In the genomic region with DNA sequence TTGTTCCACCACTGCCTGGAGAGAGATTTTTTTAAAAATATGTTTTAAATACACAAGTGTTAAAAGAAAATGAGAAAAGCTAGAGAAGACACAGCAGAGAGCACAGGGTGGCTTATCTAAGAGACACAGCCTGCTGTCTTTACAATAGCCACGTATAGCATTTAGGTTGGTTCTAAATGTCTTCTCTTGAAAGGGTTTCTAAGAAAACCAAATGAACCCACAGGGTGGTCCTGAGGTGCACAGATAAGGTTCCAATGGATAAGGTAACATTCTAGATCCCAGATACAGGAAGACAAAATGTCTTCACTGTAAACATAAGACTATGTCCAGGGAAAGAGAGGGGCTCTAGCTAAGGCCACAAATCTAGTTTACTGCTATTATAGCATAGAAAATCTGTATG, we compare ENCODE assay signal across 10 mouse cellular contexts. TPM values are rescaled to one million over a fixed set of nuclear protein-coding genes. Genes with fewer than 3 reads are reported as not detected.
A peak's percentile ranks its signal among the peaks of the same experiment; 100 is the strongest.
DNase-seq lines count a peak whose midpoint lies in the region; ATAC-seq and TF ChIP-seq lines count a peak whose summit lies in the region.
"Had no signal": no experiment of that assay in that cellular context is flagged by ENCODE, and none has a peak within 500 bp of the region (broad histone marks: within the 10 kb centered on the region; RNA-seq: fewer than 3 reads in every experiment).

No protein-coding gene starts in this region.

- H3K27me3 ChIP-seq in liver, postnatal 0 days (ENCODE audit: insufficient read depth, low read length), result no peaks in the 10 kb centered on the region
- H3K27me3 ChIP-seq: hindbrain, embryonic 15.5 days; Patski had no signal

- no peaks in the 10 kb centered on the region for H3K36me3 ChIP-seq in liver, postnatal 0 days (replicated peaks; ENCODE audit: insufficient read depth, low read length)
- H3K36me3 ChIP-seq: hindbrain, embryonic 15.5 days had no signal

- H3K4me3 ChIP-seq in gastrocnemius, adult 2 months, result 0 out of 2 replicates have a peak overlapping the region, but pooled peaks have one; percentile 23
- H3K4me3 ChIP-seq in left cerebral cortex, adult 2 months, result no peak overlapping the region
- H3K4me3 ChIP-seq in cortical plate, adult 2 months (ENCODE audit: insufficient read depth, low read length), result no peak overlapping the region
- H3K4me3 ChIP-seq in liver, postnatal 0 days (ENCODE audit: low read depth, low read length), result peak overlapping the region; percentile 34; the same call in 1 of the 2 replicates
- H3K4me3 ChIP-seq: hindbrain, embryonic 15.5 days had no signal

- H3K9me3 ChIP-seq in liver, postnatal 0 days (ENCODE audit: low read length), result no peaks in the 10 kb centered on the region
- H3K9me3 ChIP-seq: hindbrain, embryonic 15.5 days had no signal

- DNase-seq in gastrocnemius, adult 2 months, result no peak
- DNase-seq in gastrocnemius, postnatal 4 days (ENCODE audit: low spot score in 2 of 2), result no peak
- DNase-seq in left cerebral cortex, adult 2 months (ENCODE audit: extremely low spot score in 1 of 2, low spot score in 2 of 2), result no peak
- DNase-seq in left cerebral cortex, adult 9 months (ENCODE audit: low spot score in 2 of 2), result no peak
- DNase-seq in liver, postnatal 0 days, result no peak
- no peak for DNase-seq in adrenal gland, postnatal 36 days
- no peak for DNase-seq in adrenal gland, adult 8-10 months

- no peak for TF ChIP-seq POLR2A in cortical plate, adult 2 months (IDR thresholded peaks at IDR 0.05; ENCODE audit: extremely low read depth, insufficient read depth, low read length)

- intact Hi-C loops in gastrocnemius, adult 2 months (cut with DNase I), result no loop called here
- intact Hi-C loops in left cerebral cortex, adult 2 months (cut with DNase I), result loop anchor here (2.0 kb wide), 1 partner anchor 23 kb away; no protein-coding TSS in a partner anchor

- peak overlapping the region; percentile 92 for H3K27ac ChIP-seq in gastrocnemius, adult 2 months
- peak overlapping the region; percentile 46 for H3K27ac ChIP-seq in left cerebral cortex, adult 2 months
- peak overlapping the region; percentile 73; the same call in 1 of the 2 replicates for H3K27ac ChIP-seq in cortical plate, adult 2 months (ENCODE audit: insufficient read depth, low read length)
- peak overlapping the region; percentile 99 for H3K27ac ChIP-seq in liver, postnatal 0 days (ENCODE audit: low read depth)

- 32% methylated on average over 1 of the region's 1 CpGs for WGBS in liver, postnatal 0 days (ENCODE audit: insufficient replicate concordance)

- H3K4me1 ChIP-seq in cortical plate, adult 2 months (ENCODE audit: control insufficient read depth, insufficient read depth, low read length), result peaks cover 7% of the 10 kb centered on the region; the same call in 1 of the 2 replicates
- peaks cover 51% of the 10 kb centered on the region for H3K4me1 ChIP-seq in liver, postnatal 0 days (ENCODE audit: insufficient read depth)

- TF ChIP-seq CTCF in gastrocnemius, adult 2 months (IDR thresholded peaks at IDR 0.05), result no peak
- TF ChIP-seq CTCF in left cerebral cortex, adult 2 months (IDR thresholded peaks at IDR 0.05), result no peak
- TF ChIP-seq CTCF in cortical plate, adult 2 months (IDR thresholded peaks at IDR 0.05; ENCODE audit: extremely low read depth, insufficient read depth, low read length), result no peak
- TF ChIP-seq CTCF in liver, postnatal 0 days (IDR thresholded peaks at IDR 0.05; ENCODE audit: low read depth), result no peak

- ATAC-seq in liver, postnatal 0 days, result no peak

- H3K4me2 ChIP-seq in liver, postnatal 0 days (ENCODE audit: low read depth, low read length), result peak overlapping the region; percentile 69

- 0 out of 2 replicates have a peak, but pooled peaks have one; percentile 66 for TF ChIP-seq EP300 in liver, postnatal 0 days (IDR thresholded peaks at IDR 0.05; ENCODE audit: low read depth)

- H3K9ac ChIP-seq in liver, postnatal 0 days (replicated peaks), result peak overlapping the region; percentile 69
- H3K9ac ChIP-seq: hindbrain, embryonic 15.5 days had no signal

RNA-seq across cellular contexts. Expression of a gene that starts 25.0 kb away (rescaled TPM):
- 1,000 to 10,000 TPM; 2,168 to 2,432 TPM for total RNA-seq in gastrocnemius, adult 2 months (2021)
- 1,000 to 10,000 TPM; 1,831 to 1,888 TPM for total RNA-seq in gastrocnemius, postnatal 4 days (2021)
- total RNA-seq in left cerebral cortex, adult 2 months (2021), result 1,000 to 10,000 TPM; 2,213 to 2,341 TPM
- polyA plus RNA-seq in cortical plate, adult 2 months (2012; rRNA removed), result 5,395 and 6,156 TPM in 2 replicates
- 4,793 and 5,083 TPM in 2 replicates for polyA plus RNA-seq in liver, postnatal 0 days (2015; fragmentation: Nextera tagmentation; extraction: Ambion mirVana)
- 1,000 to 10,000 TPM; 2,852 to 3,273 TPM for total RNA-seq in adrenal gland, postnatal 36 days (2021)
- 1,000 to 10,000 TPM; 2,860 to 3,469 (median 3,019) TPM for total RNA-seq in adrenal gland, adult 8-10 months (2022)

RNA-seq across cellular contexts. Expression of a gene that starts 46.0 kb away (rescaled TPM):
- under 1 TPM; 0.28 to 0.46 TPM for total RNA-seq in gastrocnemius, adult 2 months (2021)
- total RNA-seq in gastrocnemius, postnatal 4 days (2021), result 1 to 10 TPM; 1.2 to 1.5 TPM
- total RNA-seq in left cerebral cortex, adult 2 months (2021), result under 1 TPM; 0.49 to 0.75 TPM
- polyA plus RNA-seq in cortical plate, adult 2 months (2012; rRNA removed), result 0.98 and 1.1 TPM in 2 replicates
- polyA plus RNA-seq in liver, postnatal 0 days (2015; fragmentation: Nextera tagmentation; extraction: Ambion mirVana), result 0.08 and 0.13 TPM in 2 replicates
- total RNA-seq in adrenal gland, postnatal 36 days (2021), result under 1 TPM; 0.16 to 0.36 TPM
- total RNA-seq in adrenal gland, adult 8-10 months (2022), result 1 to 10 TPM in 1 of 4 experiments, under 1 TPM in 3; 0.15 to 1.0 (median 0.44) TPM
- polyA plus RNA-seq: Patski had no signal

RNA-seq across cellular contexts. Expression of a gene that starts 46.0 kb away (rescaled TPM):
- total RNA-seq in gastrocnemius, adult 2 months (2021), result 1 to 10 TPM; 4.0 to 4.7 TPM
- 10 to 100 TPM; 24.2 to 26.1 TPM for total RNA-seq in gastrocnemius, postnatal 4 days (2021)
- 1 to 10 TPM; 9.4 TPM for total RNA-seq in left cerebral cortex, adult 2 months (2021)
- 12.9 and 13.6 TPM in 2 replicates for polyA plus RNA-seq in cortical plate, adult 2 months (2012; rRNA removed)
- 74.9 and 80.9 TPM in 2 replicates for polyA plus RNA-seq in liver, postnatal 0 days (2015; fragmentation: Nextera tagmentation; extraction: Ambion mirVana)
- 1 to 10 TPM; 5.6 to 6.6 TPM for total RNA-seq in adrenal gland, postnatal 36 days (2021)
- 10 to 100 TPM in 2 of 4 experiments, 1 to 10 TPM in 2; 6.5 to 13.3 (median 9.5) TPM for total RNA-seq in adrenal gland, adult 8-10 months (2022)

RNA-seq across cellular contexts. Expression of a gene that starts 56.1 kb away (rescaled TPM):
- 1 to 10 TPM; 2.1 to 2.7 TPM for total RNA-seq in gastrocnemius, adult 2 months (2021)
- total RNA-seq in gastrocnemius, postnatal 4 days (2021), result 10 to 100 TPM; 39.3 TPM
- total RNA-seq in left cerebral cortex, adult 2 months (2021), result 10 to 100 TPM; 28.1 to 28.3 TPM
- 23.7 and 26.3 TPM in 2 replicates for polyA plus RNA-seq in cortical plate, adult 2 months (2012; rRNA removed)
- polyA plus RNA-seq in liver, postnatal 0 days (2015; fragmentation: Nextera tagmentation; extraction: Ambion mirVana), result 39.9 and 43.4 TPM in 2 replicates
- 10 to 100 TPM; 12.8 to 18.7 TPM for total RNA-seq in adrenal gland, postnatal 36 days (2021)
- total RNA-seq in adrenal gland, adult 8-10 months (2022), result 10 to 100 TPM; 13.3 to 19.8 (median 18.5) TPM

Comparison
In these comparisons a context has a peak if more than half of its experiments do, and no peak if none do; other contexts are left out.
1. H3K27ac ChIP-seq: peak in every context shown above with its lines; median percentile 99 in liver, postnatal 0 days; 92 in gastrocnemius, adult 2 months; 73 in cortical plate, adult 2 months; 46 in left cerebral cortex, adult 2 months.
2. H3K4me3 ChIP-seq: peak in gastrocnemius, adult 2 months (single experiment) and liver, postnatal 0 days (single experiment); none in left cerebral cortex, adult 2 months (single experiment) and cortical plate, adult 2 months (single experiment).